Mouse (Mus musculus) 3T3-L1 (cell line): ENCODE measurements around the gene Hist1h2br.
"Not testable (repeated sequence)": the region's sequence is repeated elsewhere in the genome, so short reads cannot be mapped to it uniquely, and the experiment has no call there.

Source experiments
- DNase-seq: peaks from one replicate; pipeline ENCODE4 v3.0.0-alpha.2; 2015; ENCODE audit warnings: low read depth, low spot score

Hist1h2br gene

GRCm38 (mm10) chr13:21846356-21846755, 12.8 kb downstream of the Hist1h2br start:
- not testable (repeated sequence) for DNase-seq

GRCm38 (mm10) chr13:21847883-21848282, 14.3 kb downstream of the Hist1h2br start:
- peak; percentile 80 for DNase-seq

DNA sequence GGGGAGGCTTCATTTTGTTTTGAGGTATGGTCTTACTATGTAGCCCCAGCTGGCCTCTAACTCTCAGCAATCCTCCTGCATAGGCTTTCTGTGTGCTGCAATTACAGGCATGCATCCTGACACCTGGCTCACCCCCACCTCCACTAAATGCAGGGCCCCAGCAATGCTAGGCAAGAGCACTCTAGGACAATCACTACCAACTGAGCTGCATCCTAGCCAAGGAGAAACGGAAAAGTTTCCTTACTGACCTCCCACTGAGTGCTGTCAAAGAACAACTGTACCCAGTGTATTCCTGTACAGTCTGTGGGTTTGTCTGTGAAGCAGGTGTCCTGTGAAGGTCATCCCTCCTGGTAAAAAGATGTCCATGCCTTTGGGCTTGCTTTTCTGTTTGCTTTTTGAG, 17.2 kb downstream of the Hist1h2br start:
- DNase-seq = not testable (repeated sequence)

DNA sequence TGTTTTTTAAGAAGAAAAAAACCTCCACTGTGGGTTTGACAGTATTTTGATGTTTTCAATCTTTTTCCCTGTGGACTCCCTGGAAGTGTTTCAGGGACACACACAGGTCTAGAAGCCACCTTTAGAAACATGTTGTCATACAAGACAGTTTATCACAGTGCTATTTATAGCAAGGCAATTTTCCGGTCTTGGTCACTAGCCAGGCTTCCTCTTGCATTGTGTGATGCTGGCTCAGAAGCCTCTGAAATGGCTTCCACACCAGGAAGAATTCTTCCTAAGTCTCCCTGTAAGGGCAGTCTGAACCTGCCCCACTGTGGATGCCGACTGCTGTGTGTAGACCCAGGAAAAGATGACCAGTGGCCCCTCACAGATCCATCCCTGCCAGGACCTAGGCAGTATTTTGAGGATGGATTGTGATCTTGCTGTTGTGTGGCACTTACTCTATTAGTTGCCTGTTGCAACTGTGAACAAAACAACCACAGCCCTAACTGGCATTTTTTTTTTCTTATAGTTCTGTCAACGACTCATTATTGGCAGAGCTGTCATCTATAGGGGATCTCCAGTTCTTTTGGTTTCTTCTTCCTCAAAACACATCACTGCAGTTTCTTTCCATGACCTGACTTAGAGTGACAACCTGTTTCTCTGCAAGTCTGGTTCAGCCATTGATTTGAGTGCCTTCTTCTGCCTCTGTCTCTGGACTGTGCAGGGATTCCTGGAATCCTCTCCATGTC, 18.8 kb downstream of the Hist1h2br start:
- peak; percentile 61 for DNase-seq

GRCm38 (mm10) chr13:21855146-21855545, 21.6 kb downstream of the Hist1h2br start:
- peak; percentile 89 for DNase-seq

GRCm38 (mm10) chr13:21855698-21856162, 22.2 kb downstream of the Hist1h2br start:
- peak; percentile 86 for DNase-seq

- DNase-seq = no peak
Observed at GRCm38 (mm10) chr13:21861608-21862007, 28.1 kb downstream of the Hist1h2br start.

- DNase-seq = not testable (repeated sequence)
Observed at GRCm38 (mm10) chr13:21865503-21865902, 32.0 kb downstream of the Hist1h2br start.

- DNase-seq = no peak
Observed at GRCm38 (mm10) chr13:21880735-21881134, 47.2 kb downstream of the Hist1h2br start.

DNA sequence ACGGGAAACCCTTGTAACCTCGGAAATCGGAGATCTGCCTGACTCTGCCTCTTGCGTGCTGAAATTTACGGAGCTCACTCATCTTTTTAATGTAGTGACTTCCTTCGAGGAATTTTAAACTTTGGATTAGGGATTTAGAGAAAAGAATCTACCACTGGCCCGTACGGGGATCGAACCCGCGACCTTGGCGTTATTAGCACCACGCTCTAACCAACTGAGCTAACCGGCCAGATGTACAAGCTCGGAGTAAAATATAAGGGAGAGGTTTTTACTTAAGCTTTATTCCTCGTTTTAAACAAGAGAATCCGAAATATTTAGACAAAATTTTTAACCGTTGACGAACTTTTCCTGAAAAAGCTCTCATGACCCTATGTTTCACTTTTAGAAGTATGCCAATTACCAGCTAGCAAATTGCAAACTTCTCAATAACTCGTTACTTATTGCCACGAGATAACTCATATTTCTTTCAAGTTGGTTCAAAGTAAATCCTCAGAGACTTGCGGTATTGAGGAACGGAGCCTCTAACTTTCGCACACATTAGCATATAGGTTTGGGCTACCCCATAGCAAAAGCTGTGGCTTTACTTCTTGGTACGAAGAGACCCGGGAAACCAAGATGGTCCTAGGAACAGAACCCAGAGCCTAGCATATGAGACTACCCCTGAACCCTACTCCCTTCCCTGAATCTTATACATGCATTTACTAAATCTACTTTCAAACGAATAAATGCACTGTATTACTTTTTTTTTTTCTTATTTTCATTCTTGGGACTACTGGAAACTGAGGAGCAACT, 48.5 kb downstream of the Hist1h2br start:
- peak; percentile 90 for DNase-seq

- peak; percentile 92 for DNase-seq
Observed at GRCm38 (mm10) chr13:21882760-21883405, 49.3 kb downstream of the Hist1h2br start.

- peak; percentile 11 for DNase-seq
Observed at GRCm38 (mm10) chr13:21883407-21883806, 49.9 kb downstream of the Hist1h2br start.

GRCm38 (mm10) chr13:21884586-21884985, 51.0 kb downstream of the Hist1h2br start:
- no peak for DNase-seq
